Mouse (Mus musculus) gastrocnemius, postnatal 14 days (tissue): ENCODE results near the gene Pdilt. TPM values are rescaled to one million over a fixed set of nuclear protein-coding genes. Genes with fewer than 3 reads are reported as not detected.

Source experiments
- DNase-seq: peaks from one replicate; pipeline ENCODE4 v3.0.0; 2021; ENCODE audit warnings: mixed read lengths
- intact Hi-C: fragments of 180-260 bp; cut with DNase I; formaldehyde crosslinking; loops from one replicate; pipeline ENCODE4 v1.15.1; 2025; ENCODE audit warnings: low total_unique reads
- total RNA-seq, 2 experiments: library from RNA; stranded (reverse); gene quantifications; 2 replicates each; pipeline ENCODE4 v1.2.3; 2021

Gene Pdilt
- total RNA-seq, 2 experiments from 2014 or later = not detected

DNA sequence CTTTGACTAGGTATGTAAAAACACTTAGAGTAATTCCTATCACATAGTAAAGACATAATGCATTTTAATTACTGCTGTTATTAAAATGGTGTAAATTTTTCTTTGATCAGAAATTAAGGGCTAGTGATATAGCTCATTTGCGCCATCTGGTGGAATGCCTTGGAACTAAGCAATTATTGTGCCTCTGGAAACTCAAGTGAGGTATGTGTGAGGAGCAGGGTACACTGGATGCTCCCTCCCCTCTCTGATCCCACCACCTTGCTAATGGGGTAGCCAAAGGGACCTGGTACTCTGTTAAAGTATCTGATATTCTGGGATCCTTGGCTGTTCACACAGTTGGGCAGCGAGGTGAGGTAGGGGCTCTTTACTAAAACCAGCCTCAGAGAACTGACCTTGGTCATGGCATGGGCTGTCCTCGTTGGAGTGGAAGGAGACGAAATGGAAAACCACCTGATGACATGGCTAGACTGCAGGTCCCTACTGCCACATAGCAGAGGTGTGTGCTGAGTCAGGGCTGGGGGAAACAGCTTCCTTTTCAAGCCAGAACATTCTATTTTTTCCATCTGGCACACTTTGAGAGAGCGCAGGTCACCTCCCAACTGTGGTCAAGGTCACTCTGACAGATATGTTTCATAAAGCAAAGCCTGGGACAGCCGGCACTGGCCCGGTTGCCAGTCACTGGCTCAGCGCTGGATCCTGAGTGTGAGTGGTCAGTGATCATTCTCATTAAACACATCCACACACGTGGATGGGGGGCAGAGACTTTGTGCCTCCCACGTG is 7.6 kb downstream of the Pdilt start:
- intact Hi-C loops = loop anchor here (10.0 kb wide), 1 partner anchor 501 kb away; no protein-coding TSS in a partner anchor
- no peak for DNase-seq

DNA sequence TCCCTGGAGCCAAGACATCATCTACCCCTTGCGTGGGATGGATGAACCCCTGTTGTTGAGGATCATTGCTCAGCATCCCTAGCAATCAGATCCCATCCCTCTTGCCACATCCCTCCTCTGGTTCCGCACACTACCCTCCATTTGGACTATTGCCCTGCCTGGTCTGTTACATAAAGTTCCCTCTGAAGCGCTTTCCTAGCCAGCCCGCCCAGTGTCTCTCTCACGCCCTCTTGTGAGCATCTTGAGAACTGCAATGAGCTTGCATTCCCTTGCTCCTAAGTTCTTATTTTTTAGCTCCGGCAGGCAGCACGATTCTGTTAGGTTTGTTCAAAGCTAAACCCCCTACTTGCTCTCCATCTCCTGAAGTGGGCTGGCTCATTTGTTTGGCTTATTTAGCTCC is 10.2 kb downstream of the Pdilt start:
- no peak for DNase-seq
- intact Hi-C loops = loop anchor here (10.0 kb wide), 1 partner anchor 498 kb away; no protein-coding TSS in a partner anchor

DNA sequence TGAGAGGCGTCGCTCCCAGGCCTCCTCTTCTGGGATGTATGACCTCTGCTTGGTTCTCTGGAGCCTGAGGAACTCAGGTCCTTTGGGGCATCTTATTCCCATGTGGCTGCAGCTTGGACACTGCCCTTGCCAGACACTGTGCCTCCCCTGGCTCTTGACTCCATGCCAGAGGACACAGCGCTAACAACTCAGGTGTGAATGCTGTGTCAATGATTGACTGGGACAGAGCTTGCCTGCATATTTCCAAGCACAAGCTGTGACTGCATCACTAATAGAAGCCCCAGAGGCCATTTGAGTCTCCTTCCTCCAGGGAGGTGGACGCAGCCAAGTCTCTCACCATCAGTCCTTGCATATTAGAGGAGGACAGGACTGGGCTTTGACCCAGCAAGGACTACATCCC is 12.1 kb downstream of the Pdilt start:
- intact Hi-C loops = loop anchor here (10.0 kb wide), 1 partner anchor 496 kb away; no protein-coding TSS in a partner anchor

DNA sequence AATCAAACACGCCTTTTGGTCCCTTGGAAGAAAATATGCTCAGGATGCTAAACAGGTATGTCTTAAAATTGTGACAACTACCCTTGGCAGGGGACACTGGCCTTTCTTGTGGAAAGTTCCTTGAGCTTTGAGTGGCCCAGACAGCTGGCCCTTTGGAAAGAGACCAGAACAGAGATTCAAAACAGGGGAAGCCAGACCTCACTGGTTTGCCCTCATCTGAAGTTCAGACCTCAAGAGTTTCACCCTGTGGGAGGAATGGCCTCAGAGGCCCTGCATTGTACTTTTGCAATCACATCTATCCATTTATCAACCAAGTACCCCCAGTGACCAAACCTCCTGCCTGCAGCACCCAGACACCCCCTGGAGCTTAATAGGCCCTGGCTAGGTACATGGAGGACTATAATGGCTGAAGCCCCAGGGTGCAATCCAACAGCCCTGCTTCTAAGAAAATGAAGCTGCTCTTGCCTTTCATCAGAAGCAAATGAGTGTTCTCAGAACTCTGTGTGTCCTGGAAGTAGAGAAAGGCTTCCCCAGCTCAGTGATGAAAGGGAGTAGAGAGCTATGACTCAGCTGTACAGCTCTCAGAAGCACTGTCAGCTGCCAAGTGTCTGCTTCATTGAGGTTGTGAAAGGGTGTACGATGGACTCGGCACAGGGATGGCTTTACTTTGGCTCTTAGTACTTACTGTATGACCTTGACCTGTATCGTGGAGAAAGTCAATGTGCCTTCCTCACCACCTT is 33.1 kb downstream of the Pdilt start:
- intact Hi-C loops = no loop called here
- no peak for DNase-seq

More for the DNA sequence above, 12.1 kb downstream of the Pdilt start:
- DNase-seq = no peak

DNA sequence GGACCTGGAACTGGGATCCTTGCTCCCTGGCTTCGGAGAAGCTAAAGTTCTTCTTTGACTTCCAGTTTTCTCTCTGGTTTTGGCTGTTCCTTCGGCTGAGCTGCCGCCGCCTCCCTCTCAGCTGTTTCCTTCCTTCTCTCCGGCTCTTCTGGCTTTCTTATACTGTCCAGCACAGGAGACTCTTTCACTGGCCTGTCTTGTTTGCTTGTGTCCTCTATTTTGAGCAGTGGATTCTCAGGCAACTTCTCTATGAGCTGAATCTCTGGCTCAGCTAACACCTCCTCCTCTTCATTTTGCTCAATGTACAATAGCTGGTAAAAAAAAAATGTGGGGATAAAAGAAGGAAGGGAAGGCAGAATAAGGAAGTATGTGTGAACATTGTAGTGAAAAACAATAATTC is 36.6 kb downstream of the Pdilt start:
- no peak for DNase-seq
- intact Hi-C loops = no loop called here

DNA sequence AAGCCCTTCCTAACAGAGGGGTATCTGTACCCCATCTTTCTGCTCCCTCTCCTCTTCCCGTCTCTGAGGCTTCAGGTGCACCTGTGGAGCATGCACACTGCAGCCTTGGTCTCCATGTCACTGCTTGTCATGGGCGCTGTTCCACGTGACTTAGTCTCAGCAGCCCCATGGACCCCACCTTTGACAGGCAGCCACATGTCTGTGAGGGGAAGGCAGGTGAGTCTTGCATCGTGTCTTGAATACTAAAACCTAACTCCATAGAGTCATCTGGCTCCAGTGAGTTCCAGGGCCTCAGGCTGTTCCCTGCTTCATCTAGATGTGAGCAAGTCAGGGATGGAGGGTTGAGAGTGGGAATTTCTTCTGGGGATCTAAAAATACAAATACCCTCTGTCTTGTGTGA is 39.1 kb downstream of the Pdilt start:
- intact Hi-C loops = no loop called here
- no peak for DNase-seq

DNA sequence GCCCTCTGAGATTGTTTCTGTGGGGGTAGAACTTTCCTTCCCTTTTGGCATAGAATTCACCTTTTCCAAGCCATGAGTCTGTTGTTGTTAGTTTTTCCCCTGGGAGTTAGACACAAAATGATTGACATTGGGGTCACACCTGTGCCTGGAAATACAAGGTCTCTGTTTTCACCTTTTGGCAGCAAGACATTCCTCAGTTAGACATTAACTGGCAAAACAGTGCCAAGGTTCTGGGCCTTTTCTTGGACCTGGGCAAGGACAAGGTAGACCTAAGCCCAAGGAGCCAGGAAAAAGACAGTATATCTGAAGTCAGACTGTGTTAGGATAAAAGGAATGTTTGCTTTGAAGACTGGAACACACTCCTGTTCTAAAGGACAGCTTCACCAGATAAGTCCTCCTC is 44.0 kb downstream of the Pdilt start, which contains the start of gene Umod:
TSS of gene Umod (minus strand) at position 27 of the 400 bp plus-strand sequence.
- no peak for DNase-seq
- intact Hi-C loops = no loop called here

DNA sequence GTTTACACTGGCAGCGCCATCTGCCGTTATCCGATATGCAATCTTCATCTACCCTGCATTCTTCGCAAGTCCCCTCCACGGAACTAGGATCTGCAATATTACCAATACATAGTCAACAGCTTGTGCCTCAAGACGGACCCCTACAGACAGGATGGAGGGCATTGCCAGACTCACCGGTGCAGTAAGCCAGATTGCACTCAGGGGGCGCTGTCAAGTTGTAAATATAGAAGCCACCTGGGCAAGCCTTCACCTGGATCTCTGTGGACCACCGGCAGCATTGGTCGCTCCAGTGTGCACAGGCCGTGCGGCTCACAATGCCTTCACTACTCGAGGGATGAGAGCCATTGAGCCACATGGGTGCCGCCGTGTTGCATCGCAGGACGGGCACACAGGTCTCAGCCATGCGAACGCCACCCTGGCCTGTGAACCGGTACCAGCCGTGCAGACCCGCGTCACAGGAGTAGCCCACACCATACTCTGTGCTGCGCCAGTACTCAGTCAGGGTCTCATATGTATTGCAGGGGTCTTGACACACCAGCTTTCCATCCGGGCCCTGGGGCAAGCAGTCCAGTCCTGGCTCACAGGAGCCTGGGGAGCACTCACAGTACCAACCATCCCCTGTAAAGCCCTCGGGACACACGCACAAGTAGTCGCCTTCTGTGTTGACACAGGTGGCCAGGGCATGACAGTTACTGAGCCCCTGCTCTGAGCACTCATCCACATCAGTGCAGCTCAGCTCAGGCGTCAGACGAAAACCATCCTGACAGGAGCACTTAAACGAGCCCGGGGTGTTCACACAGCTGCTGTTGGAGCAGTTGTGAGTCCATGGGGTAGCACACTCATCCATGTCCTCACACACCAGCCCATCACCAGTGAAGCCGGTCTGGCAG is 46.5 kb downstream of the Pdilt start:
- intact Hi-C loops = no loop called here

DNA sequence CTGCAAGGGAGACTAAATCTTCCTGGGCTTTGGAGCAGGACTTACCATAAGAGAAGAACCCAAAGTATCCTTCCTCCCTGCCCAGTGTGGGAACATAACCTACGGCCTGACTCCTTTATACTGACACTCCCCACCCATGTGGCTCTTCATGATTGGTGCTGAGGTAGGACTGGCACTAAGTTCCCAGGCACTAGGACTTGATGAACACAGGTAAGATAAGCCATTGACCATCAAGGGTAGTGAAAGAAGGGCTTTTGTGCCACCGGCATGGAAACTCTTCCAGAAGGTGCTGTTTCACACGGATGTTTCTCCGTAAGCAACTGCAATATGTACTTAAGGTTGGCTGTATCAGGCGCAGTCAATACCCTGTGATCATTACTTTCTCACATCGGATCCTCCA is 64.1 kb downstream of the Pdilt start, which contains the start of gene Gp2:
TSS of gene Gp2 (minus strand) at position 101 of the 400 bp plus-strand sequence.
- no peak for DNase-seq
- intact Hi-C loops = no loop called here

More for the DNA sequence above, 46.5 kb downstream of the Pdilt start:
- DNase-seq = no peak

DNA sequence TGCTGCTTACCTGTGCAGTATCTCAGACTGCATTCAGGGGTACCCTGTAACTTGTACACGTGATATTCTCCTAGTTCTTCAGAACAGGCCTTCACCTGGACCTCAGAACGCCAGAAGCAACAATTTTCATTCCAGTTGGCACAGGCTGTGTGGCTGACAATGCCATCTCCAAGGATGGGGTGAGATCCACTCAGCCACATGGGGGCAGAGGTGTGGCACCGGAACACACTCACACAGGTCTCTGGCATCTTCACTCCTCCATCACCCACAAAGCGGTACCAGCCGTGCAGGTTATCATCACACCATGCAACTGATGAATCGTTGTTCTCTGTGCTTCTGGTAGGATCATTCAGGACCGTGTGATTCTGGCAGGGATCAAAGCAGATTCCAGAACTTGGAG is 69.1 kb downstream of the Pdilt start:
- no peak for DNase-seq
- intact Hi-C loops = no loop called here

DNA sequence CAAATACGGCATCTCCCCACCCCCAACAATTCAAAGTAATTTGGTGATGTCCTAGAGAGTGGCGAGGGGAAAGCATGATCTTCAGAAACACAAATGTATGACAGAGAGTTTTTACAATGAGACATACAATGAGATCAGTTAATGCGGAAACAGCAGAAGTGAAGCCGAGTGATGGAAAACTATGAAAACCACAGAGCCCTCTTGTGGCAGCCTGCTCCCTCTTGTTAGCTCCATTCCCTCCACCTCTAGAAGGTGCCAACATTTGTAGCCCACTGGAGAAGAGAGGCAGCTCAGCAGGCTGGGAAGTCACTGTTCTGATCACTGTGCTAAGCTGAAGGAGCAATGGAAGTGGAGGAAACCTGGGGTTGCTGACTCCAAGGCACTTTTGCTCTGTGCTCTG is 79.4 kb downstream of the Pdilt start:
- intact Hi-C loops = no loop called here

DNA sequence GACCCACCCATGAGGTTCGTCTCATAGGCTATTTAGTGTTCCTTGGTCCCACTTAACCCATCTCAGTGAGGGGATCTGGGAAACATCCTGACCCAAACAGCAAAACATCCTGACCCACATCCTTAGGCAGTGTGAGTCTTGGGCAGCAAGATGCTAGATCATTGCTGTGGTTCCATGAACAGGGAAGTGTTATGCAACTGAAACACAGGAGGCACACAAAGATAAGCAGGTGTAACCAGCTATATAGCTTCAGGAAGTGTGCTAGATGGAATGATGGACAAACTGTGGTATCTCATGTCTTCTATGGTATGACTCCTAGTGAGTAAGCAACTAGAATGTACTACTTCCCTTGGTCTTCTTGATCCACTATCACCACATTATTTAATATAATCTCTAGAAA is 81.4 kb downstream of the Pdilt start:
- DNase-seq = no peak
- intact Hi-C loops = no loop called here

More for the DNA sequence above, 79.4 kb downstream of the Pdilt start:
- no peak for DNase-seq

Other genes with a start within 250 kb of the Pdilt start
- not detected for gene Gp2, start 64.2 kb downstream of the Pdilt start, total RNA-seq
- gene Umod, start 44.2 kb downstream of the Pdilt start, total RNA-seq = not detected
- gene Acsm5, start 4.0 kb downstream of the Pdilt start, total RNA-seq = not detected
- not detected for gene Acsm2, start 30.9 kb upstream of the Pdilt start, total RNA-seq
- gene Acsm1, start 83.5 kb upstream of the Pdilt start, total RNA-seq = not detected
- gene Acsm4, start 166.5 kb upstream of the Pdilt start, total RNA-seq = not detected
- 10 to 100 TPM; 14.2 to 15.2 TPM for gene Thumpd1, start 197.3 kb upstream of the Pdilt start, total RNA-seq
- gene Acsm3, start 237.4 kb upstream of the Pdilt start, total RNA-seq = not detected